Mouse (Mus musculus): ENCODE results near the gene Gm17409.

The Gm17409 gene

DNA sequence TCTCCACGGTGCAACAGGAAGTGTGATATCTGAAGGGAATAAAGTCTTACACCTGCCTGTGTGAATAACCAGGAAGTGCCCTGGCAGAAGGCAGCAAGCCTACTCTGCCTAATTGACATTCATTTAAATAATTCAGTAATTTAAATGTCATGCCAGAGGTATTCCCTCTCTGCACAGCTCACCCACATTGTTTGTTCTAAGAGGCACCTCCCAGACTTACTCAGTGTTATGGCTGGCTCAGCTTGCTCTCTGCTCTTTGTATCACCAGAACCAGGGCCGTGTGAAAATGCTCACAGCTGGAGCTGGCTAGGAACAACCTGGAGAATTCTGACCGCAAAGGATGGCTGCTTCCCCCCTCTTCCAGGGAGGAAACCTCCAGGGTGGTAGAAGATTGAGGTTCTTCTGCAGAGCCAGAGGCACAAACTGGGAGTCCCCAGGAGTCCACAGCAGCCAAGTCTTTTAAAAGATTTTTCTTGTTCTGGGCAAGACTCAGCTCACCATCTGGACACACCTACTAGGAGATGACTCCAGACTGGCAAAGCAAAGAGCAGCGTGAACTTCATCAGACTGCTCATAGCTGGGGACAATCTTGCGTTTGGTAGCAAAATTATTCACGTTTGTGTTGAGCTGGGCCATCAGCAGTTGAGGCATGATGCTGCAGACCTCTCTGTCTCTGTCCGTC lies 14.5 kb downstream of the Gm17409 start:
- no peak for DNase-seq (ENCODE audit: low read depth)

DNA sequence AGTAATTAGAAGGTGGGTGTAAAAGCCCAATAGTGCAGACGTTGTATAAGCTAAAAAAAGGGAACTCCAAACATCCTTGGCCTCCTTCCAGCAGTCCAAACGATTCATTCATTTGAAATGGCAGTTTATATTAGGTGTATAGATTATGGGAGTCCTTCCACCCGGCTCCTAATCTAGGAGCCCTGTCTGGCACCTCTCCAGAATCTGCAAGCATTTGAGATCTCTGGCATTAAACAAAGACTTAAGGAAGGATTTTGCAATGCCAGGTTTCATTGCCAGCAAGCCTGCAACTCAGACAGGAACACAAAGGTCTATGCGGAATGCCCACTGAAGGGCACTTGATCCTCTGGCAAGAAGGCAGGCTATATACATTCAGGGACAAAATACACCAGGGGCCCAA lies 15.2 kb downstream of the Gm17409 start:
- no peak for DNase-seq (ENCODE audit: low read depth)

DNA sequence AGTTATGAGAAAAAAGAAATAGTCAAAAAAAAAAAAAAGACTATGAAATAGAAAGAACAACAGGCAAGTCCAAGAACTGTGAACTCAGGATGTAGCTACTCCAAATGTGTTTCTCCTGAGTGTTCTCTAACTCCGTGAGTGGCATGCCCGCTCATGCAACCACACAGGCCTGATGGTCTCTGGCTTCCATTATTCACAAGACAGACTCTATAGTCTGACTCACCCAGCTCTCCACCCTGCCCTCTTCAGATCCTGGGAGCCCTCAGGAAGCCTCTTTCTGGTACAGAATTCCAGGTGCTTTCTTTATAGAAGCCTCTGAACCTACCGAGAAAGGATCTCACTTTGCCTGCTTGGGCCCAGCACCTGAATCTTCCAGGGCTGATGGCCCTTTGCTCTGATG lies 15.8 kb downstream of the Gm17409 start:
- no peak for DNase-seq (ENCODE audit: low read depth)

DNA sequence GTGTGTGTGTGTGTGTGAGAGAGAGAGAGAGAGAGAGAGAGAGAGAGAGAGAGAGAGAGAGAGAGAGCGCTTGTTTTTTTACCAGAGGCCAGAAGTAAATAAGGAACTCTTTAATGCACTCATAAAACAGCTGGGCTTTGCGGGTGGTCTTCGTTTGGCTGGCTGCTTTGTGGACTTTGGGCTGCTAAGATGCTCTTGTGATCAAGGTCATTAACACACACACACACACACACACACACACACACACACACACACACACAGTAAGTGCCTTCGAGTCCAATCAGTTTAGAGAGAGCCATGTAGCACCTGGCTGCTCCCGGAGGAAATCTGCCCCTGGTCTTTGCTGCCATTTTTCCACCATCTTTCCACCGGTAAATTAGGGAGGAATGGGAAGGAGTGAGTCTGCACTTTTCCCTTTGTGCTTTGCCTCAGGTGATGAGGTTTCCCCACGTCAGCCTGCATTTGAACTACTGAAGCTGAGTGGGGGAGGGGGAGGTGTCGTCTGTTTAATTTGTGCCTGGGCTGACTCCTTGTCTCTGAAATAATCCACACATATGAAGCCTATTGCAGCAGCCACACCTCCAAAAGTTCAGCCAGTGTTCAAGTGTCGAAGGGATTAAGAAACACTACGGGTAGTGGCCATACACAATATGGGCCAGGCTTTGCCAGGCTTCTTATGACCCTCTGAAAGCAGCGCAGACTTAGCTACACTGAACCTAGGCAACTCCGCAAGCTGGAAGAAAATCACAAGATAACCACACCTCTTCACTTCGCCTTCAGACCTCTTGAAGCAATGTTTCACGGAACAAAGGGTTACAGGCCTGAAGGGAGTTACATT lies 16.7 kb downstream of the Gm17409 start:
- DNase-seq (ENCODE audit: low read depth), result no peak

DNA sequence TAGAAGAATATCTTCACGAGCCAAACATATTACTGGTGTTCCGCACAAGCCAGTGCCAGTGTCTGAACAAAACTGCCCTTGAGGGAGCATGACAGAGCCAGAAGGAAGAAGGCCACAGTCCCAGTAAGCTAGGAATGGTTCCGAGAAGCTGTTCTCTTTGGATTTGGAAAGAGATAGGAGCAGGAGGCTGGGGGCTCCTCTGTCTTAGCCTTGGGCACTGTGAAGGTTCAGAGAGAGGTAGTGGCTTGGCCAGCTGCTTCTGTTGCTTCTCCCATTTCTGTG lies 17.3 kb downstream of the Gm17409 start:
- no peak for DNase-seq (ENCODE audit: low read depth)

DNA sequence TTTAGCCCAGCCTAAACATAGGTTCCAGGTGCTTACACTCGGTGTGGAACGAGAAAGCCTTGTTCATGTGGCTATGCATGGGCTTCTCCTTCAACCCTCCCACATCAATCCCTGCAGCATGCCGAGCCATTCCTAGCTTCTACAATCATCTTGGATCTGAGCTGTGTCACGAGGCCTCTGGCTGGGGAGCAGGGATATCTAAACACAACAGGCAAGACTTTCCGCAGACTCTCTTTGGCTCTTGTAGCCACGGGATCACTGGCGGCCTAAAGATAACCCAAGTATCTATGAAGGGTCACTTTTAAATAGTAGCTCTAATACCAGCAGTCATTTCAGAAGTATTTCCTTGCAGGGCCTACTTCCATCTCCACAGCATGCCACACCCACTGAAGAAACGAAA lies 18.5 kb downstream of the Gm17409 start:
- no peak for DNase-seq (ENCODE audit: low read depth)

DNA sequence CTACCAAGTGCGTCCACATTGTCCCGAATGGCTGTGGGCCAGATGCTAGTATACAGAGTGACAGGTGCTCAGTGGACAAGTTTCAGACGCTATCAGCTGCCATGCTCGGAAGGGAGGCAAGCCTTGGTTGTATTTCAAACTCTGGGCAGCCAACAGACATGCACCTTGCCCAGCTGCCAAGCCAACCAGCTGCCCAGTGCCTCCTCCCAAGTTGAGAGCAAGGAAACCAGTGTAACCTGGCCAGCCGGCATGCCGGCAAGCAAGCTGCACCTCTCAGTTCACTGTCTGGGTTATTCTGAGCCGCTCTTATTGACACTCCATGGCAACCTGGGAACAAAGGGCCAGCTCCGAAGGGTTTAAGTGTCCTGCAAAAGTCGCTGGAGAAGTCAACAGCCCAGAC lies 19.4 kb downstream of the Gm17409 start:
- no peak for DNase-seq (ENCODE audit: low read depth)

DNA sequence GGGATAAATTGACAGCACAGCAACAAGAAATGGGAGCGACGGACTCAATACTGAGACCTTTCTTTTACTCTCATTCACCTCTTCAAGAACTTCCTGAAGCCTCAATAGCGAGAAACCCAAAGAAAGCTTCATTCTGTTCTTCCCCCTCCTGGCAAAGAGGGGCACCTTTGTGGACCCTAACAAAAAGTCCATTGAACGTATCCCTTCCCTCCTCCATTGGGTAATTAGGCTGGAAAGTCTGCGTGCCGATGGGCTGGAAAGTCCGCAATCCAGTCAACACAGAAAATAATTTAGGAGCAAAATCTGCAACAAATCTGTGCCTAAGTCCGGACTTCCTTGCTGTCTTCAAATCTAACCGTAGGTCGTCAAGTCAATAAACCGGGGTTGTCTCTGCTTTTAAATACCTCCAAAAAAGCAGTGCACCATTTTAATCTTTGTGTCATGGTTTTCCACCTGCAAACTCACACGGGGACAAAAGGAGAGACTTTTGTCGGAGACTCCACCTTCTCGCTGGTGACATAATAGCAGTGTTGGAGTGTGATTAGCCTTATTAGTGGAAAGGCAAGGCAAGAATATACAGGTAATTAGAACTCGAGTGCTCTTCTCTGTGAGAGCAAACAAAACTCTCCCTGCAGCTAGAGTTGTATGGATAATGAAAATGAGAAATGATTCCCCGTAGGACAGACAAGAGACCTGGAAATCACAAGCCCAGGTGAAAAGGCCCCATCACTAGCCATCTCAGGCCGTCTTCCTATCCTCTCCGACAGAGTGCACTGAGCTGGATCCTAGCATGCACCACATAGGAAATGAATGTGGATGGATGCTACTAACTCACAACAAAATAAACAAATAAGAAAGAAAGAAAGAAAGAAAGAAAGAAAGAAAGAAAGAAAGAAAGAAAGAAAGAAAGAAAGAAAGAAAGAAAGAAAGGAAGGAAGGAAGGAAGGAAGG lies 24.0 kb downstream of the Gm17409 start:
- DNase-seq (ENCODE audit: low read depth), result no peak

DNA sequence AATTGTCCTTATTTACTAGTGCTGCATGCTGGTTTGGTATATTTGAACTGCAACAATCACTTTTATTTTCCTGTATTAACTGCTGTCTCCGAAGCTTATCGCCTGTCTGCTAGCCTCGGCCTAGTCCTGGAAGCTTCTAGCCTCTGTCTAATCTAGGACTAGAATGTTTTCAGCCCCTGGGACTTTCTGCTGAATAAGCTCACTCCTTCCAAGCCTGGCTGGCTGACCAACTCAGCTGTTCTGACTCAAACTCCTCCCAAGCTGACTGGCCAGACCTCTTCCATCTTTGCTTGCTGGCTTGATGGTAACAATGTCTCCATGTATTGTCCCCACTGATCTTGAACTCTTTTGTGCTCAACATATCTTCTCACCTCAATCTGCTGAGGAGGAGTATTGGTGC lies 25.4 kb downstream of the Gm17409 start:
- DNase-seq (ENCODE audit: low read depth), result no peak

DNA sequence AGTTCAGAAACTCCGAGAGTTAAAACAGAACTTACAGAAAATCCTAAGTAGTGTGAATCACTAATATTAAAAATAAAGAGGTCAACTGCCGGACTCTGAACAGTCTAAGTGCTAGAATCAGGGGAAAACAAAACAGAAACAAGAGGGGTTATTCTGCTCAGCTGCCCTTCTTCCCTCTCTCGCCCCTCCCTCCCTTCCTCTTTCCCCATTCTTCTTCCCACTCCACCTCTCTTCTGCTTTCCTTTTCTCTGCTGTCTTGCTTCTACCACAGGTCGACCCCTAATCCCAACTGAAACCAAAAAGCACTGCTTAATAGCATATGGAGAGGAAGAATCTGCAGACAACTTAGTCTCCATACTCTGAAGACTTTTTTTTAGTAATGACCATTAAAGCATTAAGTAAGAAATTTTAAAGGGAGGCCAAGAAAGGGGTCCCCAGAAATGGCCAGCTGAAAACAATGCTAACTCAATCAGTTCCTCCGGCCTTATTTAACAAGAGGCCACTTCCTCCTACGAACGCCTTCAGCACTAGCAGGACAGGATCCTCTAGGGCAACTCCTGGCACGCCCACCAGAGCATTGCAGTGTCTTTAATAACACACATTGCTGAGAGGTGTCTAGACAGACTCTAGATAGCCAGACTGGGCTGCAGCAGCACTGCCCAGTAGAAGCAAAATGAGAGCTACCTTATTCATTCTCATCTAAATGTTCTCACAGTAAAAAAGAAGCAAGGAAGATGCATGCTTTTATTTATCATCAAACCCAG lies 26.9 kb downstream of the Gm17409 start:
- no peak for DNase-seq (ENCODE audit: low read depth)

DNA sequence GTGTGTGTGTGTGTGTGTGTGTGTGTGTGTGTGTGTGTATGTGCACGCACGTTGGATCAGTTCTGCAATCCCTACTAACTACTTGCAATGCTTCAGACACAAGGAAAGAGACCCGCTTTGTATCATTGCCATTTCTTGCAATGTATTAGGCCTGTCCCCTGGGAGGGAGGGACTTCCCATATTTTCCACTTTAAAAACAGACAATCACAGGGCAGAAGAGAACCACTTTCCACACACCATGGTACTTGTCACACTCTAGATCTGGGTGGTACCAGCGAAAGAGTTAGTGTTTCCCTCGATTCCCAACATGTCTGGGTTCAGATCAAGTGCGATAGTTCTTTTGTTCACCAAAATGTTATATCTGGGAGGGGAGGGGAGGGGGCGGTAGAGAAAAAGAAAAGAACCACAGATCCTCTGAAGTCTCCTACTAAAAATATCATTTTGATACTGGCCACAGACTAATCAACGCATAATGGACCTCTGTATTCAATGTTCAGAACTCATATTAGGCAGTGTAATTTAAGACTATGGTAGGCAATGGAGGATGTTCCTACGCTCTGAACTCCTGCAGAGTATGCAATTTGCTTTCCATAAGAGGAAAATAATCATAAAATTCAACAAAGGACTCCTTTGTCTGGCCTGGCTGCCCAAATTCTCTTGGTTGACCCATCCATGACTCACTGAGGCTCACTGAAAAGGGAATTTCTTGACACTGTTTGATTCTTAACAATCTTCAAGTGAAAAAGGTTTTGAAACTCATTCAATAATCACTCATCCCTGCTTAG lies 35.6 kb downstream of the Gm17409 start:
- no peak for DNase-seq (ENCODE audit: low read depth)

DNA sequence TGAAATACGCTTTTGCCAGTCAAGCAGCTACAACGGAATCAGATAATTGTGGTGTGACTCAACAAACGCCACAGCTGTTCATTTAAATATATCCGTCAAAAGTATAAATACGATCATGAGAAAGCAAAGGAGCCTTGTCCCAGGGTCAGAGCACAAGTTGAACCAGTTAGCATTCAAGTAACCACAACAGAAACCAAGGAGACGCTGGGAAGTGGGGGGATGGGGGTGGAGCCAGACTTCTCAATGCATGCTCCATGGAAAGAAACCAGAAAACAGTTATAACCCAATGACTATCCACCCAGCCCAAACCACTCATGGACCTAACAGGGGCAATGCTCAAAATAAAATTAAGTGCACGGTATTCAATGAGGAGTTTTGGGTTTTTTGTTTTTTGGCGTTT lies 40.3 kb downstream of the Gm17409 start:
- no peak for DNase-seq (ENCODE audit: low read depth)

DNA sequence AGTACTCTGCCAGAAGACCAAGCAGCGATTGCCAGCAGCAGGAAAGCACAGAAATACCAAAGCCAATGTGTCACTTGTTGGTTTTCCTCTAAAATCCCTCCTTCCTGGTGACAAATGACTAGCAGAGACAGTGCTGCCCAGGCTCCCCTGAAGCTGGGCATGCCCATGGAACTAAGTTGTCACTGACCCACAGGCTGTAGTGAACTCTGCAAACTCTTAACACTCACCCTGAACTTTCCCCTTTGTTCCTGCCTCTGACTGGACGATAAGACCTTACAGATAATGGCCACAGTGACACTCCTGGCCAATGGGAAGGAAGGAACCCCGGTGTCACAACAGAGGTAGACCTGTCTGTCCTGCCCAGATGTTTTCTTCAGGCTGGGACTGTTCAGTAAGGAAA lies 43.3 kb downstream of the Gm17409 start:
- DNase-seq (ENCODE audit: low read depth), result no peak

DNA sequence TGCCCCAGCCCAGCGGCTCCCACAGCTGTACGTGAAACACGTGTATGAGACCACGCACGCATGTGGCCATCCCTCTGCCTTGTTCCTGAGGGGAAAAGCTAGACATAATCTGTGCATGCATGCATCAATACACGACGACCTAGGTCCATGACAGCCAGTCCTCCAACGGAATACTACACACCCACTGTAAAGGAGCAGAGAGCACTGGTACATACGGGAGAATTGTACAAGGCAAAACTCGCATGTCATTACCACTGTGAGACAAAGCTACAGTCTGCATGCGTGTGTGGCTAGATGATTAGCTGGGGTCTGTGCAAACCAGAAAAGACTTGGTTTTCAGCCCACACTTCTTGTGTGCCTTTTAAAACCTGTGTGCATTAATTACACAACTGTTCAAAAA lies 44.6 kb downstream of the Gm17409 start:
- DNase-seq (ENCODE audit: low read depth), result no peak

DNA sequence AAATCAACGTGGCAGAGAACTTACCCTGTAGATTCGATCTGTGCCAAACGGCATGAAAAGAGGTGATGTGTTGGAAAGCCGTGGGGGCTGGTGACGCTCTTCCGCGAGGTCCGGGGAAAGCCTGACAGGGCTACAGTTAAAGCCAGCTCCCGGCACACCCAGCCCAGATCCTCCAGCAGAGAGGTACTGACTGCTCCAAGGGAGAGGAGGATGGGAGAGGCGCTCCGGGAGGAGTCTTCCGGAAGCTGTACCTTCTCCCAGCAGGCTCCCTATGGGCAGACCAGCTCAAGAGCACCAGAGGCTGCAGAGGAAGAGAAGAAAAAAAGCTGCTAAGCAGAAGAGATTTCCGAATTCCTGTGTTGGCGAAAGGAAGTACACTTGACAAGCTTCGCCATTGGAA lies 46.1 kb downstream of the Gm17409 start:
- DNase-seq (ENCODE audit: low read depth), result no peak

DNA sequence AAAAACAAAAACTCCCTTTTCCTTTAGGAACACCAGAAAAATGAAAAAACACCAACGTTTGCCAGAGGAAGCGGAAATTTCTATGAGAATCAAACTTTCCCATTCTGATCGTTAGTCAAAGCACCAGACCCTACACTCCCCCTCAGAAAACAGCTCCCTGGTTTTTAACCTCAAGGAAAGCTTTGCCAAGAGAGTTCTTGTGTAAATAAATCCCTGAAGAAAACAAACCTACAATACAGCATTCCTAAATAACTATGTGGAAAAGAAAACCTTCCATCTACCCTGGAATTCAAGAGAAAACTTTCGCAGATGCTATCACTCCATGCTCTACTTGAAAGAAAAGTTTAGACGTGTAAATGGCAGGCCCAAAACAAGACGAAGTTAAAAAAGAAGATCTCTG lies 47.0 kb downstream of the Gm17409 start:
- DNase-seq (ENCODE audit: low read depth), result no peak

DNA sequence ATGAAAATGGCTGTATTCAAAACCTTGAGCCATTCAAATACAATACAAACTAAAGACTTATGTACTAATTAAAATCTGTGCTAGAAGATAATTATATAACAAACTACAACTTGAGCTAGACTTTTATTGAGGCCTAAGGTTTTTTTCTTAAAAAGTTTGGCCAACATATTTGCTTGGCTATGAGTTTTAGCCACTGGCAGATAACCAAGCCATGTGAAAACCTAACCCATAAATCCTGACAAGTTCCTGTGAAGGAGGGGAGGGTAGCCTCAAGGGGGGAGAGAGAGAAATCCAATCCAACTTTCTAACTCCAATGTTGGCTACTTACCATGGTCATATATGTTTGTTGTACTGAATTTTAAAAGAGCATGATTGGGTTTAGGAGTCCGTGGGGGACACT lies 48.6 kb downstream of the Gm17409 start:
- no peak for DNase-seq (ENCODE audit: low read depth)
